Mouse (Mus musculus): ENCODE data around the gene Hspa2.

The Hspa2 gene

GRCm38 (mm10) chr12:76403886-76404537, at the start of gene Hspa2:
Gene Hspa2, plus strand, starts transcription at chr12:76404176.
- peak; percentile 100 for DNase-seq

DNA sequence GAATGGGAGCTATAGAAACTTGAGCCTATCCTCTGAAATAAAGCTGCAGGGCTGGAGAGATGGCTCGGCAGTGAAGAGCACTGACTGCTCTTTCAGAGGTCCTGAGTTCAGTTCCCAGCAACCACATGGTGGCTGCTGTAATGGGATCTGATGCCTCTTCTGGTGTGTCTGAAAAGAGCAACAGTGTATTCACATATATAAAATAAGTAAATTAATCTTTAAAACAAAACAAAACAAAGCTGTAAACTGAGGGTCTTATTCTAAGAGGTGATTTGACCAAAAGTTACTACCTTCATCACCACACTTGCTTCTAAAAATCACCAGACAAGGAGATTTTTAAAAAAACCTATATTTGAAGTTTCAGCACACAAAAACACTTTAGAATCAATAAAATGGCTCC, 43.1 kb upstream of the Hspa2 start:
- no peak for DNase-seq

- DNase-seq: no peak
Observed at GRCm38 (mm10) chr12:76361405-76362302, 42.3 kb upstream of the Hspa2 start.

GRCm38 (mm10) chr12:76362303-76362676, 41.7 kb upstream of the Hspa2 start:
- DNase-seq: no peak

GRCm38 (mm10) chr12:76366276-76366675, 37.7 kb upstream of the Hspa2 start:
- no peak for DNase-seq

GRCm38 (mm10) chr12:76367096-76367995, 36.6 kb upstream of the Hspa2 start:
- DNase-seq: peak in 1 of 2 experiments; percentile 20

- no peak for DNase-seq
Observed at GRCm38 (mm10) chr12:76368201-76368789, 35.7 kb upstream of the Hspa2 start.

GRCm38 (mm10) chr12:76368790-76369205, 35.2 kb upstream of the Hspa2 start:
- peak in 1 of 2 experiments; percentile 37 for DNase-seq

- peak; percentile 76 to 84 for DNase-seq
Observed at GRCm38 (mm10) chr12:76369206-76369977, 34.6 kb upstream of the Hspa2 start, which contains the start of gene Zbtb25. Gene Zbtb25, minus strand, starts transcription at chr12:76369602.

GRCm38 (mm10) chr12:76369978-76370830, 33.8 kb upstream of the Hspa2 start, which contains the start of gene Zbtb1:
Gene Zbtb1, plus strand, starts transcription at chr12:76370266.
- DNase-seq: peak; percentile 83 to 86

- peak; percentile 75 to 81 for DNase-seq
Observed at GRCm38 (mm10) chr12:76370831-76371571, 33.0 kb upstream of the Hspa2 start.

GRCm38 (mm10) chr12:76372046-76372445, 31.9 kb upstream of the Hspa2 start:
- no peak for DNase-seq

DNA sequence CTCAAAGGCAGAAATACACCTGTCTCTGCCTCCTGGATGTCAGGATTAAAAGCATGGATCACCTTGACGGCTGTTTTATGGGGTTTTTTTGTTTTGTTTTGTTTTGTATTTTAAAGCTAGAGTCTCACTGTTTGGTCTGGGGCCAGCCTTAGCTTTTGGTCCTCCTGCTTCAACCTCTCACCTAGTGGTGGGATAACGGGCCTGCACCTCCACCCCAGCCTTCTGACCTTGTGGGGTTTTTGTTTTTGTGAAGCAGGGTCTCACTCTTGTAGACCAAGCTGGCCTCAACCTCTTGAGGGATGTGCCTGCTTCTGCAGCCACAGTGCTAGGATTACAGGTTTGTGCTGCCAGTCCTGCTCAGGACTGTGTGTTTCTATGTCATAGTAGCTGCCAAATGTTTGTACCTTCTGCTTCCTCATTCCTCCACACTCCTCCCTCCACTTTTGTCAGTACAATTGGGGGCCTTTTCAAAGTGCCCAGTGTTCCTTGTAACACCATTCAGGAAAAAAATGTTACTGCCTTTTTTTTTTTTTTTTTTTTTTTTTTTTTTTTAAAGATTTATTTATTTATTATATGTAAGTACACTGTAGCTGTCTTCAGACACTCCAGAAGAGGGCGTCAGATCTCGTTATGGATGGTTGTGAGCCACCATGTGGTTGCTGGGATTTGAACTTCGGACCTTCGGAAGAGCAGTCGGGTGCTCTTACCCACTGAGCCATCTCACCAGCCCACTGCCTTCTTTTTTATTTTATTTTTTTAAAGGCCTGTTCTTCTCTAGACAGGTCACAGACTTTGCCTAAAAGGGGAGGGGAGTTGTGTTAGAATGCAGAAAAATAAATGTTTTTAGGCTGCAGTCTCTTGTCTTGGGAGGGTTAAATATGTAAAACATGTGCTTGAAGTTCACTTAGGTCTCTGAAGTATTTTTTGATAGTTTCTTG, 30.8 kb upstream of the Hspa2 start:
- no peak for DNase-seq

- no peak for DNase-seq
Observed at GRCm38 (mm10) chr12:76373991-76374390, 30.0 kb upstream of the Hspa2 start.

GRCm38 (mm10) chr12:76374911-76375310, 29.1 kb upstream of the Hspa2 start:
- DNase-seq: no peak

DNA sequence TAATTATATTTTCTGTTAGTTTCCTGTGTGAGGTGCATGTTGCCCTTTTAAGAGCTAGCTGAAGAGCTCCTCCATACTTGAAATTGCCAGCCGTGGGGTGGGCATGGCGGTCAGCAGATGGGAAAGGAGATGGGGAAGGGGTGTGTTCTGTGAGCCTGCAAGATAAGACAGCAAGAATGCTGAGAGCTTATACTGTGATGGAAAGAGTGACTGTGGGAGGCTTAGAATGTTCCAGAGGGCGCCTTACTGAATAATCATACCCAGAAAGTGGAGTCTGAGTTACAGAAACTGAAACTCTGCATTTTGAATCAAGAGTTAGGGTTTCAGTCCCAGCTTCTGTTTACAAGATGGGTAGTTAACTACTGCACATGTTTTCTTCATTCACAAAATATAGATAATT, 28.5 kb upstream of the Hspa2 start:
- no peak for DNase-seq

DNA sequence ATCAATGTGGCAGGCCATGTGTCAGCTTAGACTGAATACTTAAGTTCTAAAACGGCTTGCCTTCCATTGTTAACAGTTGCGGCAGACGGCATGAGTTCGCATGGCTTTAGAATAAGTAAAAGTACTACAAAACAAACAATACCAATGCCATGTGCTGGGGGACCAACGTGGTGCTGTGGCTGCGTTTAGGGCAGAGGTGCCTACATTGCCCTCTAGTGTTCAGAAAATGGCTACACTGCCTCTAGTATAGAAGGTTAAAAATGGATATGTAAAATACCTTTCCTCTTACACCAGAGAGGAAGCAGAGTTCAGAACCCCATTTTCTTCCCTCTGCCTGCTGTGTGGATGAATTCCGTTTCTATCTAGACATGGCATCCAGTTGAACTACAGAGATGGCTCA, 27.3 kb upstream of the Hspa2 start:
- peak in 1 of 2 experiments; percentile 48 for DNase-seq

DNA sequence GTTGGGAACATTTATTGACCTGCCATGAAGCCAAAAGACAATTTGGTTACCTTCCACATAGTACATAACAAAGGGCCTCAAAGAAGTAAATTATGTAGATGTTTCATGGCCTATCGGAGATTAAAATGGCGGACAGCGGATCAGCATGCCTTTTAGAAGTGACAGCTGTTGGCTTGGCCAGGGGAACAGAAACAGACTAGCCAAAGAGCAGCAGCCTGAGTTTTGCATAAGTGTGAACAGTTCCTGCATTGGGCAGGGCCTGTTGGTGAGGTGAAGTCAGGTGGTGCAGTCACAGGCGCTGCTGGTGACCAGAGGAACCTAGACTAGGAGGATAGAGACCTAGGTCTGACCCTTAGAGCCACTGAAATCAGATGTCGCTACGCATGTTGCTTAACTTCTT, 26.9 kb upstream of the Hspa2 start:
- DNase-seq: peak in 1 of 2 experiments; percentile 41

GRCm38 (mm10) chr12:76377726-76378125, 26.2 kb upstream of the Hspa2 start:
- no peak for DNase-seq
